Mouse (Mus musculus): ENCODE results near the gene Fbxw8. TPM values are rescaled to one million over a fixed set of nuclear protein-coding genes. Genes with fewer than 3 reads are reported as not detected.

Fbxw8 gene
- polyA plus RNA-seq, 1 experiment = 72.5 TPM

DNA sequence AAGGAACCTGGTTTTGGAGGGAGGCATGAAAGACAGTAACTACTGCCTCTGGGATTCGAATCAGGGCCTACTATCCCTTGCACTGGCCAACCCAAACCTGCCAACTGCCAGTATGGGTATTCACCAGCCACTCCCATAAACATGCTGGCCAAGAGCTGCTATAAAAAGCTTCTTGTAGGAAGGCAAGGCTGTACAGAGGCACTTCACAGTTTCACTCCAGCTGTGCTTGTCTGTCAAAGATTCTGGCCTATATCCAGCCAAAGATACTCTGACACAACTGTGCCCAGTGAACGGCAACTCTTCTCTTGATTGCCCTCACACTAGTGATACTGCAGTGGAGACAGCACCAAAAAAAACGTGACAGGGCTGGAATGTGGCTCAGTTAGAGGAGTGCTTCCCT is 5.6 kb downstream of the Fbxw8 start:
- no peak overlapping the region for H3K4me3 ChIP-seq (ENCODE audit: insufficient read depth, poor library complexity, severe bottlenecking)
- H3ac ChIP-seq (ENCODE audit: control insufficient read depth, insufficient read length, low read depth) = peak overlapping the region; percentile 8
- TF ChIP-seq FOSL1 (IDR thresholded peaks at IDR 0.05; ENCODE audit: insufficient read depth, low read length, poor library complexity, severe bottlenecking) (no peak), MYOD1 (IDR thresholded peaks at IDR 0.05; ENCODE audit: control insufficient read depth, insufficient read length, low read depth) (peak; percentile 99)
- H3K79me2 ChIP-seq (ENCODE audit: control insufficient read depth, insufficient read depth) = peaks cover 100% of the 10 kb centered on the region
- peaks cover 21% of the 10 kb centered on the region for H3K36me3 ChIP-seq (ENCODE audit: control insufficient read depth, insufficient read depth)
- no peaks in the 10 kb centered on the region for H3K27me3 ChIP-seq (ENCODE audit: control insufficient read depth, insufficient read depth, insufficient read length)
- H3K79me3 ChIP-seq (ENCODE audit: low read depth) = peaks cover 82% of the 10 kb centered on the region

DNA sequence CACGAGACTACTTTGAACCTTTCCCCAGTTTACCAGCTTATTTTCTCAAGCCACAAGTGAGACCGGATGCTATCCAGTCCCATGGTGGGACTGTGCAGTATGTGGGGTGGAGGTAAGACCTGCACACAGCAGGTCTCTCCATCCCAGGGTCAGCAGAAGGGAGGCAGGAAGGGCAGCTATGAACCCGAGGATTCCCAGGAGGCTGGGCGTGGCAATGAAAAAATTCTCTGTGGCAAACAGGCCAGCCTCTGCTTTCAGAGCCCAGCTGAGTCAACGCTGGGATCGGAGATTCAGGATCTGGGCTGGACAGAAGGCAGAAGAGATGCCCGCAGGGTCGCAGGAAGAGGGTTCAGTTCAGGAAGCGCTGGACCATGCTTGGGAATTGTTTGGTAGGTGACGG is 8.0 kb downstream of the Fbxw8 start:
- peaks cover 12% of the 10 kb centered on the region for H3K36me3 ChIP-seq (ENCODE audit: control insufficient read depth, insufficient read depth)
- TF ChIP-seq CEBPB (IDR thresholded peaks at IDR 0.05; ENCODE audit: low read depth) = no peak
- TF ChIP-seq MAX (IDR thresholded peaks at IDR 0.05) = no peak
- TF ChIP-seq MYOG (IDR thresholded peaks at IDR 0.05; ENCODE audit: control insufficient read depth, extremely low read depth, insufficient read length) = no peak
- no peak for TF ChIP-seq USF1 (IDR thresholded peaks at IDR 0.05; ENCODE audit: low read depth)
- no peak for TF ChIP-seq CTCF (IDR thresholded peaks at IDR 0.05; ENCODE audit: control insufficient read depth, insufficient read depth, insufficient read length)
- no peak for TF ChIP-seq FOSL1 (IDR thresholded peaks at IDR 0.05; ENCODE audit: insufficient read depth, low read length, poor library complexity, severe bottlenecking)
- H3ac ChIP-seq (ENCODE audit: control insufficient read depth, insufficient read length, low read depth) = no peak overlapping the region

DNA sequence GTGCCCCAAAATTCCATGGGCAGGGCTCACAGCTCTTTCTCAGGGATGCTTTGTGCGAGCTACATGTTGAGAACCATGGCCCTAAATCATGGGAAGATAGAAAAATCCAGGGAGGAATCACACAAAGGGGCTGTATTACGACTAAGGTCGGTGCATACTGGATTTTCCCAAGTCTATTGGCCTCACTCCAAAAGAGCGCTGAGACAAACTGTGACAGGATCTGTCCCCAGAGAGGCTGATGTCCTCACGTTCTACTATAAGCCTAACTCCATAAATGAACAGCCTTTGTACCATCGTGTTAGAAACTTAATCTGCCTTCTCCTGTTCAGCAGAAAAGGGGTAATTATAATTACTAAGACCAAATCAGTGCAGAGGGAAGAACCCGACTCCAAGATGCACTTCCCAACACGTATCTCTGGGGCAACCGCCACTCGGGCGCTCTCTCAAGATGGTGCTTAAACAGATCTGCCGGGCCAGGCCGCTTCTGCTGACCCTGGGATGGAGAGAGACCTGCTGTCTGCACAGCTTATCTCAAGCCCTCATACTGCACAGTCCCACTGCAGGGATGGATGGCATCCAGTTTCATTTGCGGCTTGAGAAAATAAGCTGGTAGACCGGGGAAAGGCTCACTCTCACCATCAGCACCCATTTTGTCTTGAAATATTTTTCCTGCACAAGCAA is 9.1 kb downstream of the Fbxw8 start:
- H3K79me3 ChIP-seq (ENCODE audit: low read depth) = peaks cover 52% of the 10 kb centered on the region
- peaks cover 4% of the 10 kb centered on the region for H3K36me3 ChIP-seq (ENCODE audit: control insufficient read depth, insufficient read depth)
- no peaks in the 10 kb centered on the region for H3K27me3 ChIP-seq (ENCODE audit: control insufficient read depth, insufficient read depth, insufficient read length)
- H3K4me3 ChIP-seq (ENCODE audit: insufficient read depth, poor library complexity, severe bottlenecking) = no peak overlapping the region
- H3ac ChIP-seq (ENCODE audit: control insufficient read depth, insufficient read length, low read depth) = no peak overlapping the region
- peaks cover 87% of the 10 kb centered on the region for H3K79me2 ChIP-seq (ENCODE audit: control insufficient read depth, insufficient read depth)
- no peak for TF ChIP-seq MAX (IDR thresholded peaks at IDR 0.05)
- no peak for TF ChIP-seq CTCF (IDR thresholded peaks at IDR 0.05; ENCODE audit: control insufficient read depth, insufficient read depth, insufficient read length)
- TF ChIP-seq CEBPB (IDR thresholded peaks at IDR 0.05; ENCODE audit: low read depth) = no peak
- no peak for TF ChIP-seq FOSL1 (IDR thresholded peaks at IDR 0.05; ENCODE audit: insufficient read depth, low read length, poor library complexity, severe bottlenecking)
- no peak for TF ChIP-seq MYOG (IDR thresholded peaks at IDR 0.05; ENCODE audit: control insufficient read depth, extremely low read depth, insufficient read length)
- no peak for TF ChIP-seq USF1 (IDR thresholded peaks at IDR 0.05; ENCODE audit: low read depth)
- TF ChIP-seq MYOD1 (IDR thresholded peaks at IDR 0.05; ENCODE audit: control insufficient read depth, insufficient read length, low read depth) = no peak

More for the DNA sequence above, 8.0 kb downstream of the Fbxw8 start:
- peaks cover 98% of the 10 kb centered on the region for H3K79me2 ChIP-seq (ENCODE audit: control insufficient read depth, insufficient read depth)
- H3K27me3 ChIP-seq (ENCODE audit: control insufficient read depth, insufficient read depth, insufficient read length) = no peaks in the 10 kb centered on the region
- H3K4me3 ChIP-seq (ENCODE audit: insufficient read depth, poor library complexity, severe bottlenecking) = no peak overlapping the region
- peaks cover 61% of the 10 kb centered on the region for H3K79me3 ChIP-seq (ENCODE audit: low read depth)

DNA sequence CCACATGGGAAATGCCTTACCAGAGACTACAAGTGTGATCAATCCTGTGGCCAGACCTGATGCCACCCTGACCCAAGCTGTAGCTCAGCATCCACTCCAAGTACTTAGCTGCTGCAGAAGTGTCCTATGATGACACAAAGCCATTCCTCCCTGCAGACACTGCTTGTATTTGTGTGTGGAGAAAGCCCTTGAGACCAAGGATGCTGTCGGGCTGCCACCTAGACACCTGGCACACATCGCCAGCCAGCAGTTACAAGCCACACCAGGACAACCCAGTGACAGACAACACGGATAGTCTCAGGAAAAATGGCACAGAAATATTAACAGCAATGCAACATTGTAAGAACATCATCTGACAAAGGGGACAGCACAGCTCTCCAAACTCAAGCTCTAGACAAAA is 9.8 kb downstream of the Fbxw8 start:
- H3K36me3 ChIP-seq (ENCODE audit: control insufficient read depth, insufficient read depth) = peaks cover 6% of the 10 kb centered on the region
- no peak overlapping the region for H3K4me3 ChIP-seq (ENCODE audit: insufficient read depth, poor library complexity, severe bottlenecking)
- H3ac ChIP-seq (ENCODE audit: control insufficient read depth, insufficient read length, low read depth) = no peak overlapping the region
- no peaks in the 10 kb centered on the region for H3K27me3 ChIP-seq (ENCODE audit: control insufficient read depth, insufficient read depth, insufficient read length)
- peaks cover 47% of the 10 kb centered on the region for H3K79me3 ChIP-seq (ENCODE audit: low read depth)
- peaks cover 80% of the 10 kb centered on the region for H3K79me2 ChIP-seq (ENCODE audit: control insufficient read depth, insufficient read depth)
- TF ChIP-seq USF1 (IDR thresholded peaks at IDR 0.05; ENCODE audit: low read depth) (no peak), MYOG (IDR thresholded peaks at IDR 0.05; ENCODE audit: control insufficient read depth, extremely low read depth, insufficient read length) (no peak), CEBPB (IDR thresholded peaks at IDR 0.05; ENCODE audit: low read depth) (no peak), MAX (IDR thresholded peaks at IDR 0.05) (no peak), FOSL1 (IDR thresholded peaks at IDR 0.05; ENCODE audit: insufficient read depth, low read length, poor library complexity, severe bottlenecking) (no peak), MYOD1 (IDR thresholded peaks at IDR 0.05; ENCODE audit: control insufficient read depth, insufficient read length, low read depth) (no peak)

DNA sequence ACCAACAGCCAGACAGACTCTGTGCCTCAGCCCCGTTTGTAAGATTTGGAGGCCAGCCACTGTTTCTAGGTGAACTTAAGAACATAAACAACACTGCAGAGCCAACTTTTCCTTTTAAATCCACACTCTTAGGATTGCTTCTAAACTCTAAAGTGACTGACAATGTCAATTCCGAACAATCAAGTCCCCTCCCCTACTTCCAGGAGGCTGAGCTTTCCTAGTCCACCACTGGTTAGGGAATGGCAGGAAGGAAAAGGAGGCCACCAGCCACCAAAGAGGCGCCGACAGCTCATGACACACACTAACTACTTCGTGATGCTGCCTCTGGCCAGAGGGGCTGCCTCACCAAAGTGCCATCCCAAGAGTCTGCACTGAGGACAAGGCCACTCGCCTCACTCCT is 10.5 kb downstream of the Fbxw8 start:
- no peak overlapping the region for H3ac ChIP-seq (ENCODE audit: control insufficient read depth, insufficient read length, low read depth)
- no peak overlapping the region for H3K4me3 ChIP-seq (ENCODE audit: insufficient read depth, poor library complexity, severe bottlenecking)

DNA sequence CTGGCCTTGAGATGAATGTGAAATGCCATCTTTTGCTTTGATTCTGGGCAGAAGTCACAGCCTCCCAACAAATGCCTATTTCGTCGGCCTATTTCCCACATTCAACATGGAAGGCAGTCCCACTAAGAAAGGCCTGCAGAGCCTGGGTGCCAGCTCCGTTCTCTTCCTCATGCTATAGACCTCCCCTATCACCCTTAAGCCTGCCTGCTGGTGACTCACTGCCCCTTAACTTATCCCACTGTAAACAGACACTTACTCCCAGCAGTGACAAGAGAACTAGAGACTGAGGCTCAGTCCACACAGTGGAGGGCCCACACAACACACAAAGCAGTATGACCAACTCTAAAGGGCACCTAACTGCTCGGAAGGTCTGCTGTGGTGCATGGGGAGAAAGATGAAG is 10.9 kb downstream of the Fbxw8 start:
- no peaks in the 10 kb centered on the region for H3K27me3 ChIP-seq (ENCODE audit: control insufficient read depth, insufficient read depth, insufficient read length)
- H3K79me2 ChIP-seq (ENCODE audit: control insufficient read depth, insufficient read depth) = peaks cover 69% of the 10 kb centered on the region
- no peak overlapping the region for H3K4me3 ChIP-seq (ENCODE audit: insufficient read depth, poor library complexity, severe bottlenecking)
- peaks cover 9% of the 10 kb centered on the region for H3K36me3 ChIP-seq (ENCODE audit: control insufficient read depth, insufficient read depth)
- peaks cover 40% of the 10 kb centered on the region for H3K79me3 ChIP-seq (ENCODE audit: low read depth)
- H3ac ChIP-seq (ENCODE audit: control insufficient read depth, insufficient read length, low read depth) = no peak overlapping the region
- TF ChIP-seq MAX (IDR thresholded peaks at IDR 0.05) (no peak), FOSL1 (IDR thresholded peaks at IDR 0.05; ENCODE audit: insufficient read depth, low read length, poor library complexity, severe bottlenecking) (no peak)

More for the DNA sequence above, 10.5 kb downstream of the Fbxw8 start:
- H3K36me3 ChIP-seq (ENCODE audit: control insufficient read depth, insufficient read depth) = peaks cover 9% of the 10 kb centered on the region
- peaks cover 73% of the 10 kb centered on the region for H3K79me2 ChIP-seq (ENCODE audit: control insufficient read depth, insufficient read depth)
- H3K79me3 ChIP-seq (ENCODE audit: low read depth) = peaks cover 42% of the 10 kb centered on the region
- no peak for TF ChIP-seq MAX (IDR thresholded peaks at IDR 0.05)
- TF ChIP-seq CEBPB (IDR thresholded peaks at IDR 0.05; ENCODE audit: low read depth) = no peak
- no peaks in the 10 kb centered on the region for H3K27me3 ChIP-seq (ENCODE audit: control insufficient read depth, insufficient read depth, insufficient read length)
